Mouse (Mus musculus) lung, adult 2 months (tissue): ENCODE results near the gene Zc3h7b.

Experiments used
- CTCF ChIP-seq: fragments of 200-500 bp; IDR thresholded peaks from 2 replicates; pipeline ENCODE4 v1.5.1; 2011; ENCODE audit warnings: mild to moderate bottlenecking, low read length, control low read depth; ENCODE audit not compliant: insufficient read depth
- POLR2A ChIP-seq: fragments of 200-500 bp; IDR thresholded peaks from 2 replicates; pipeline ENCODE4 v1.6.1; 2011; ENCODE audit warnings: low read depth, mild to moderate bottlenecking, control low read depth, low read length, borderline replicate concordance; ENCODE audit errors: extremely low read depth

DNA sequence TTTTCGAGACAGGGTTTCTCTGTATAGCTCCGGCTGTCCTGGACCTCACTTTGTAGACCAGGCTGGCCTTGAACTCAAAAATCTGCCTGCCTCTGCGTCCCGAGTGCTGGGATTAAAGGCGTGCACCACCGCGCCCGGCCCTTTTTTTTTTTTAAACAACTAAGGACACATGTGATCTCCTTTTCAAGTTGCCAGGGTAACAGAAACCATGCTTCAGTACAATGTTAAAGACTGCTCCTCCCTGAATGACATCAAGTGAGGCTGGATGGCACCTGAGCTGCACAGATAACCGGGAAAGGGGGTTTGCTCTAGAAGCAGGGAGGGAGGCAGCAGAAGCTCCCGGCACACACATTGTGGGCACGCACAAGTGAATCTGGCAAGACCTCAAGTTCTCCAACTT is 35.9 kb upstream of the Zc3h7b start:
- no peak for TF ChIP-seq POLR2A
- no peak for TF ChIP-seq CTCF
